Mouse (Mus musculus): ENCODE results near the gene Ttll6.

GRCm38 (mm10) chr11:96164769-96165168 lies 31.2 kb downstream of the Ttll6 start:
- no peak for TF ChIP-seq POLR2A (IDR thresholded peaks at IDR 0.05; ENCODE audit: low read depth, low read length)
- TF ChIP-seq CTCF (IDR thresholded peaks at IDR 0.05; ENCODE audit: extremely low read depth, insufficient read depth, insufficient read length, insufficient replicate concordance): no peak

All from spleen, adult 2 months (tissue).